Mouse (Mus musculus): ENCODE results near the gene Elp4.

DNA sequence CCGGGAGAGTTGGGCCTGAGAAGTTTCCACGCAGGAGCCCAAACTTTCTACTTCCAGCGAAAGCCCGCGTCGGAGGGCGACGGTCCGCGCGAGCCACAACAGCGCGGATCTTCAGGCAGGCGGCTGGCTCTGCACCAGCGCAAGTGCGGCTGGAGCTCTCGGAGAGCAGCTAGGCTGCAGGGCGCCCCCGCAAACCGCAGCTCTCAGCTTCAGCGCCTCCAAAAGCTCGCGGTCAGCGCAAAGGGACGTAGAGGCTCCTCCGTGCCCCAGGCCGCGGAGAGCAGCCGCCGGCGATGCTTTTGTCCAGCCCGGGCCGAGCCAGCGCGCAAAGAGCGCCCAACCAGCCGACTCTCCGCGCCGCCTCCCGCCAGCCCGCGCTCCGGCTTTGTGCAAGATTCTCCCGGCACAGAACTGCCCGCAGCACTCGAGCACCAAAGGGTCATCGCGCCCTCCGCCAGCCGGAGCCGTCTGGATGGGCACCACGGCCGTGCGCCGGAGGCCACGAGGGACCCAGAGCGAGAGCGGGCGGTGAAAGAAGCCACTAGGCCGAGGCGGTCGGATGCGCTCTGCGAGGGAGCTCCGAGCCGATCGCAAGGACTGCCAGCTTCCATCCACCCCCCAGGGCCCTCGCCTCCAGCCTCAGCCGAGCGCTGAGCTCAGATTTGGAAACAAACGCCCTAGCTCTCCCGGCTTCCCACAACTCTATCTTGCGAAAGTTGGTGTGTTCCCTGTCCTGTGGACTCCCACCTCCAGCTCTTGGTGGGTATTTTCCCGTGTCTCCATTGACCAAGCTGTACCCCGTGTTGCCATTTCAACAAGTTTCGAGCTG, 228.1 kb downstream of the Elp4 start:
- TF ChIP-seq CHD2 (IDR thresholded peaks at IDR 0.05; ENCODE audit: low read depth, low read length) (no peak), MAFK (IDR thresholded peaks at IDR 0.05; ENCODE audit: insufficient read depth, low read depth, low read length) (no peak), ZC3H11A (IDR thresholded peaks at IDR 0.05; ENCODE audit: borderline replicate concordance, low read depth, low read length) (no peak), ZNF384 (IDR thresholded peaks at IDR 0.05; ENCODE audit: low read depth, low read length) (no peak), HCFC1 (IDR thresholded peaks at IDR 0.05; ENCODE audit: borderline replicate concordance, insufficient read depth, low read length) (no peak)

Measured in ES-E14 (cell line).